Mouse (Mus musculus): ENCODE measurements around the gene Itgb4. TPM values are rescaled to one million over a fixed set of nuclear protein-coding genes. Genes with fewer than 3 reads are reported as not detected.

The Itgb4 gene
- total RNA-seq (2021) (1 to 10 TPM; 2.1 to 4.3 TPM), polyA plus RNA-seq (2012; rRNA removed) (3.9 and 4.8 TPM in 2 replicates)
- long read RNA-seq, partial matches to known transcripts, result 1 of 4 reads
- long read RNA-seq, other reads (novel, unspliced or antisense), result 3 of 4 reads

GRCm38 (mm10) chr11:115974309-115975082 is at the start of gene Itgb4:
Itgb4 (plus strand) TSS chr11:115974709.
- peak; percentile 24 for DNase-seq

GRCm38 (mm10) chr11:115929031-115929430 is 45.5 kb upstream of the Itgb4 start:
- DNase-seq, result no peak

GRCm38 (mm10) chr11:115929818-115930217 is 44.7 kb upstream of the Itgb4 start:
- no peak for DNase-seq

GRCm38 (mm10) chr11:115931235-115931634 is 43.3 kb upstream of the Itgb4 start:
- no peak for DNase-seq

GRCm38 (mm10) chr11:115933108-115933746 is 41.3 kb upstream of the Itgb4 start, which contains the start of the genes Sap30bp and Recql5:
Sap30bp (plus strand) TSS chr11:115933282.
Recql5 (minus strand) TSS chr11:115933477.
- peak; percentile 97 for DNase-seq

- no peak for DNase-seq
These were observed 40.8 kb upstream of the Itgb4 start for GRCm38 (mm10) chr11:115933747-115934110.

GRCm38 (mm10) chr11:115939690-115940329 is 34.7 kb upstream of the Itgb4 start:
- DNase-seq, result peak; percentile 41

- no peak for DNase-seq
These were observed 32.5 kb upstream of the Itgb4 start for GRCm38 (mm10) chr11:115941980-115942379.

GRCm38 (mm10) chr11:115945247-115945646 is 29.3 kb upstream of the Itgb4 start:
- DNase-seq, result no peak

- no peak for DNase-seq
These were observed 28.2 kb upstream of the Itgb4 start for GRCm38 (mm10) chr11:115946221-115946828.

- DNase-seq, result no peak
These were observed 26.2 kb upstream of the Itgb4 start for GRCm38 (mm10) chr11:115948316-115948715.

GRCm38 (mm10) chr11:115950719-115951118 is 23.8 kb upstream of the Itgb4 start:
- DNase-seq, result no peak

GRCm38 (mm10) chr11:115954712-115955111 is 19.8 kb upstream of the Itgb4 start:
- DNase-seq, result no peak

- DNase-seq, result peak; percentile 28
These were observed 19.2 kb upstream of the Itgb4 start for GRCm38 (mm10) chr11:115955195-115955858.

- no peak for DNase-seq
These were observed 18.1 kb upstream of the Itgb4 start for GRCm38 (mm10) chr11:115956453-115956852.

GRCm38 (mm10) chr11:115957971-115958370 is 16.5 kb upstream of the Itgb4 start:
- no peak for DNase-seq

- DNase-seq, result no peak
These were observed 15.5 kb upstream of the Itgb4 start for GRCm38 (mm10) chr11:115959018-115959417.

- DNase-seq, result peak; percentile 55
These were observed 11.7 kb upstream of the Itgb4 start for GRCm38 (mm10) chr11:115962651-115963412.

GRCm38 (mm10) chr11:115964977-115965604 is 9.4 kb upstream of the Itgb4 start:
- peak; percentile 89 for DNase-seq

- no peak for DNase-seq
These were observed 5.6 kb upstream of the Itgb4 start for GRCm38 (mm10) chr11:115968731-115969405.

All from adrenal gland, adult 2 months (tissue).